Mouse (Mus musculus) frontal cortex, adult (tissue): ENCODE measurements around the gene Hapln4.
"Not testable (repeated sequence)": the region's sequence is repeated elsewhere in the genome, so short reads cannot be mapped to it uniquely, and the experiment has no call there.

ENCODE experiments used
- ATAC-seq: cut with Nextera tagmentation; 2 replicates; pipeline ENCODE4 v1.9.2; 2017; ENCODE audit warnings: mild to moderate bottlenecking, moderate library complexity, mixed read lengths; ENCODE audit not compliant: low TSS enrichment

Hapln4 gene

GRCm38 (mm10) chr8:70083285-70083684 is at the start of gene Hapln4:
Gene Hapln4 (plus strand): TSS chr8:70083457.
- ATAC-seq, result peak; percentile 51

- no peak for ATAC-seq
These were observed 45.3 kb upstream of the Hapln4 start for GRCm38 (mm10) chr8:70037994-70038393.

- ATAC-seq, result peak; percentile 35
These were observed 41.2 kb upstream of the Hapln4 start for GRCm38 (mm10) chr8:70041885-70042546.

- peak; percentile 96 for ATAC-seq
These were observed 40.4 kb upstream of the Hapln4 start, which contains the start of the genes Mau2 and Sugp1 for GRCm38 (mm10) chr8:70042583-70043455. Gene Mau2 (minus strand): TSS chr8:70042734. Gene Sugp1 (plus strand): TSS chr8:70042813.

- ATAC-seq, result no peak
These were observed 39.3 kb upstream of the Hapln4 start for GRCm38 (mm10) chr8:70043996-70044395.

GRCm38 (mm10) chr8:70049662-70050061 is 33.6 kb upstream of the Hapln4 start:
- ATAC-seq, result no peak

GRCm38 (mm10) chr8:70050434-70050833 is 32.8 kb upstream of the Hapln4 start:
- ATAC-seq, result not testable (repeated sequence)

- ATAC-seq, result no peak
These were observed 25.5 kb upstream of the Hapln4 start for GRCm38 (mm10) chr8:70057721-70058120.

- no peak for ATAC-seq
These were observed 11.3 kb upstream of the Hapln4 start for GRCm38 (mm10) chr8:70071836-70072440.

GRCm38 (mm10) chr8:70072441-70073069 is 10.7 kb upstream of the Hapln4 start, which contains the start of gene Tm6sf2:
Gene Tm6sf2 (plus strand): TSS chr8:70072924.
- no peak for ATAC-seq

GRCm38 (mm10) chr8:70073120-70073519 is 10.1 kb upstream of the Hapln4 start:
- no peak for ATAC-seq

- no peak for ATAC-seq
These were observed 9.6 kb upstream of the Hapln4 start for GRCm38 (mm10) chr8:70073682-70074081.

GRCm38 (mm10) chr8:70081976-70082375 is 1.3 kb upstream of the Hapln4 start:
- no peak for ATAC-seq

GRCm38 (mm10) chr8:70084191-70085065 is 1.2 kb downstream of the Hapln4 start:
- no peak for ATAC-seq

- ATAC-seq, result no peak
These were observed 2.9 kb downstream of the Hapln4 start for GRCm38 (mm10) chr8:70086151-70086550.

GRCm38 (mm10) chr8:70087237-70087636 is 4.0 kb downstream of the Hapln4 start:
- no peak for ATAC-seq

GRCm38 (mm10) chr8:70087836-70088650 is 4.8 kb downstream of the Hapln4 start:
- ATAC-seq, result peak; percentile 56

GRCm38 (mm10) chr8:70089296-70089960 is 6.2 kb downstream of the Hapln4 start:
- peak; percentile 36 for ATAC-seq

GRCm38 (mm10) chr8:70092786-70093185 is 9.5 kb downstream of the Hapln4 start:
- ATAC-seq, result 0 out of 2 replicates have a peak, but pooled peaks have one; percentile 25
